Mouse (Mus musculus) E14TG2a.4 (cell line): ENCODE results near the gene Ccdc88c.
A peak's percentile ranks its signal among the peaks of the same experiment; 100 is the strongest.

ENCODE experiments used
- H3K27me3 ChIP-seq: 2 replicates; pipeline ENCODE4 v1.6.1; 2014; ENCODE audit warnings: low read length, control low read depth; ENCODE audit not compliant: insufficient read depth
- H3K36me3 ChIP-seq: 2 replicates; pipeline ENCODE4 v1.6.1; 2014; ENCODE audit warnings: low read length, control low read depth; ENCODE audit not compliant: insufficient read depth
- H3K4me1 ChIP-seq: replicated peaks from 2 replicates; pipeline ENCODE4 v1.6.1; 2014; ENCODE audit warnings: low read depth, low read length, control low read depth
- H3K4me3 ChIP-seq: replicated peaks from 2 replicates; pipeline ENCODE4 v1.5.1; 2014; ENCODE audit warnings: mild to moderate bottlenecking, low read length
- H3K9me3 ChIP-seq: 2 replicates; pipeline ENCODE4 v1.6.1; 2014; ENCODE audit warnings: low read length, control low read depth
- CTCF ChIP-seq: conservative IDR thresholded peaks from 2 replicates; pipeline ENCODE4 v1.5.1; 2014; ENCODE audit warnings: low read length
- NANOG ChIP-seq: IDR thresholded peaks from 2 replicates; pipeline ENCODE4 v1.6.1; 2014; ENCODE audit warnings: borderline replicate concordance, low read length, mixed read lengths
- POU5F1 ChIP-seq: IDR thresholded peaks from 2 replicates; pipeline ENCODE4 v1.6.1; 2014; ENCODE audit warnings: low read length, borderline replicate concordance

Gene Ccdc88c

DNA sequence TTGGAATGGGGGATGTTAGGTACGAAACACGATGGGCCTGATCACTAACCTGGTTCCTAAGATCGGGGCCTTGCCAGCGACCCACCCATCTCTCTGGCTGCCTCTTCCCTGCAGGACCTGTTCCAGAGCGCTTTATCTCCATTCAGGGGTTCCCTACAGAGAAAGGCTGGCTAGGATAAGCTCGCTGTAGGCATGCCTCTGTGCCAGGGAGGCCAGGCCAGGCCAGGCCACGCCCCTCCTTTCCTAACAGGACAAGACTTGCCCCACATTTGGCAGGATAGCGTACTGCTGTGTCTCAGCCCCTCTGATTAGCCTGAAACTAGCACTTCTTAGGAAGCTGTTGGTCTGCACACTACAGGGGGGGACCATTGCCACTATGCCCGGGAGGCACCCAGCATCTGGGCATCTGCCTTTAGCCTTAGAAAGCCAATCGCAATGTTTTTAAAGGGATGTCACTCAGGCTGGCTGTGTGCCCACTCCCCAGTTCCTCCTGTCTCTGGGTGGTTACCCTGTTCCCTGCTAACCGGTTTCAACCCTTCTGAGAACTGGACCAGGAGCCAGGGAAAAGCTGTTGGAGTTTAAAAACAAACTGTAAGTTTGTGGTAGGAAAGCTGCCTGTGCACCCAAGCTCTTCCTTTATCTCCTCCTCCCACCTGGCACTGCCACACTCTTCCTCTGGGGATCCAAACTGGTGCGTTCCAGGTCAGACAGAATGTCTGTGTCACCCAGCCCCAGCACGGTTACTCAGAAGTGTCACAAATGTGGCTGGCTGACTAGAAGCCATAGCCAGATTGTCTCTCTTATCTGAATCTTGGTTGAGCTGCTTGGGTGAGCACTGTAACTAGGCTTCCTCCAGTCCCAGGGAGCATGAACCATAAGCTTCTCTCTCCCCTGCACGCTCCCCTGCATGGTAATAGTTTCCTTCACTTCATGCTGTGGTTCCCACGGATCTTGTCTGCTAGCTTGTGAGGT is 69.9 kb downstream of the Ccdc88c start:
- no peak overlapping the region for H3K4me3 ChIP-seq

DNA sequence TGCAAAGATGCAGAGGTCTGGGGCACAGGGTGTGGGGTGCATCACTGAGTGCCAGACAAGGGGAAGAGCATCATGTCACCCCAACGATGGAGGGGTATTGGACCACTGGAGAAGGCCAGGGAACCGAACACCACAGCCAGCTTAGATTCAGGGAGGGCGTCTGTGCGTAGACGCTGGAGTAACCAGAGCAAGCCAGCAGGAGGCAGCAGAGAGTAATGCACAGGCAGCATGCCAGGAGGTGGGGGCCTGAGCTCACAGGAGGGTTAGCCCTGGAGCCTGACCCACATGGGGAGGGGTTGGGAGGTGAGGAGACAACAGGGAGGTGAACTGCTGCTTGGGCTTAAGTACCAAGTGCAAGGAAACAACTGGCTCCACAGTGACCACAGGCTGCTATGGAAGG is 70.8 kb downstream of the Ccdc88c start:
- Histone ChIP-seq H3K4me1 (peaks cover 44% of the 10 kb centered on the region), H3K4me3 (no peak overlapping the region), H3K27me3 (no peaks in the 10 kb centered on the region), H3K36me3 (peaks cover 89% of the 10 kb centered on the region), H3K9me3 (no peaks in the 10 kb centered on the region)
- TF ChIP-seq CTCF (peak; percentile 97), NANOG (no peak)

More for the DNA sequence above, 69.9 kb downstream of the Ccdc88c start:
- Histone ChIP-seq H3K4me1 (peaks cover 42% of the 10 kb centered on the region), H3K36me3 (peaks cover 82% of the 10 kb centered on the region), H3K27me3 (no peaks in the 10 kb centered on the region), H3K9me3 (no peaks in the 10 kb centered on the region)
- TF ChIP-seq POU5F1 (no peak), NANOG (no peak), CTCF (no peak)

DNA sequence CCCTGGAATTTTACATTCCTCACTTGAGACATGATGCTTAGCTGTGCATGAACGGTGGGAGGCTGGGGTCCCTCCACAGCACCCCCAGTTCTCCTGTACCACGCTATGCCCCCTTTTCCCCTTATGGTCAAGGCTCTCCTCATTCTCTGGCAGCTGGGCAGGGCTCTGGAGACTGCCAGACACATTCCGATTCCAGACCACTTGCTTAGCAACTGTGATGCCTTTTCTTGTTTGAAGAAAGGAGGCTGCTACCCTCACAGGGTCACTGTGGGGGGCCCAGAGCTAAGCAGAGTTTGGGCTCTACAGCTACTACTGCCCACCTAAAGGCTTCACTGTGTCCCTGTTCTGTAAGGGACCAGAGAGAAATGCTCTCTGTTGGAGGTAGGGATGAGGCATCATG is 71.6 kb downstream of the Ccdc88c start:
- no peaks in the 10 kb centered on the region for H3K9me3 ChIP-seq
- no peaks in the 10 kb centered on the region for H3K27me3 ChIP-seq
- peaks cover 88% of the 10 kb centered on the region for H3K36me3 ChIP-seq
- H3K4me1 ChIP-seq, result peaks cover 45% of the 10 kb centered on the region
- H3K4me3 ChIP-seq, result no peak overlapping the region
- TF ChIP-seq CTCF, result no peak
- TF ChIP-seq NANOG, result no peak
- TF ChIP-seq POU5F1, result no peak

DNA sequence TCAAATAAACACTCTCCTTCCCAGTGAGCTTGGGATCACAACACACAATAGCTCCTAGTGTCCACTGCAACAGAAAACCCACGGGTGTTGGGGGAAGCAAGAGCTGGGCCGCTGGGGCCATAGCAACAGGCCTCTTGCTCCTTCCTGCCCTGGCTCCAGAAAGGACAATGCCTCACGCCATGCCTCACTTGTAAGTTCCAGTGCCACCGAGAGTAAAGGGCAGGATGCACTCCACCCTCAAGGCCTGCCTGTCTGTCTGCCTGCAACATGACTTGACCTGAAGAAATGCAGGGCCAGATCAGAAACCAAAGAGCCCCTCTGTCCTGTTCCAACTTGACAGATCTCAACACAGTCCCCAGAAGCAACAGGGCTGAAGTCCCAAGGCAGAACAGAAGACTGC is 72.0 kb downstream of the Ccdc88c start:
- Histone ChIP-seq H3K27me3 (no peaks in the 10 kb centered on the region), H3K36me3 (peaks cover 85% of the 10 kb centered on the region), H3K4me3 (no peak overlapping the region), H3K4me1 (peaks cover 48% of the 10 kb centered on the region), H3K9me3 (no peaks in the 10 kb centered on the region)
- no peak for TF ChIP-seq POU5F1
- TF ChIP-seq NANOG, result no peak
- TF ChIP-seq CTCF, result no peak

DNA sequence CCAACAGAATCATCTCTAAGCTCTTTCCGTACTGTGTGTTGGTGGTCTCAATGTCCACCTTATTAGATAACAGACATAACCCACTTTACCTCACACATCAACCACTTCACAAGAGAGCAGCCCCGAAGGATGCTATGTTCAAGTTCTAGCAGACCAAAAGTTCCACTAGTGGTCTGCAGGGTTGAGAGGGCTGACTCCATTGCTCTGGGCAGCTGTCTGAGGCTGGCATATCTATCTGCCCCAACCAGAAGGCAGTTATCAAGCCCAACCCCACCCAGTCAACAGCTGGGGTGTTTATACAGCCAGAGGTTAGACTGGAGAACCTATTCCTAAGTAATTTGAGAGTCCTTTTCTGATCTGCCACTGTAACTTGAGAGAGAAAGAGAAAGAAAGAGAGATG is 72.8 kb downstream of the Ccdc88c start:
- Histone ChIP-seq H3K27me3 (no peaks in the 10 kb centered on the region), H3K36me3 (peaks cover 87% of the 10 kb centered on the region), H3K4me1 (peaks cover 51% of the 10 kb centered on the region), H3K9me3 (no peaks in the 10 kb centered on the region), H3K4me3 (no peak overlapping the region)
- TF ChIP-seq POU5F1 (no peak), NANOG (no peak), CTCF (no peak)

DNA sequence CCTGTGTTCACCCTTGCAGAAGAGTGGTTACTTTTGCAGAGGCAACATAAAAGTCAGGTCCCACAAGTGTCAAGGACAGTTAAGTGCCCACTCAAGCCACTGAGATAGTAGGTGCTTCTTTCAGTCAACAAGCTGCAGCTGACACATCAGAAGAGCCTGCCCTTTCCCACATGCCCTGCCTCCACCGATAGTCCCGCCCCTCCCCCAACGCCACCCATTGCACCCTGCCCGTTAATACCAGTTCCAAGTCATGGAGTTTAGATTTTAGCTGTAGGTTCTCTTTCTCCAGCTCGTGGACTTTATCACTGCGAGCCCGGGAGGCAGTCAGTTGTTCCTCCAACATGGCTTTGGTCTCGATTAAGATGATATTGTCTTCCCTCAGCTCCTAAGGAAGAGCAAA is 74.9 kb downstream of the Ccdc88c start:
- no peaks in the 10 kb centered on the region for H3K9me3 ChIP-seq
- no peak overlapping the region for H3K4me3 ChIP-seq
- peaks cover 88% of the 10 kb centered on the region for H3K36me3 ChIP-seq
- H3K27me3 ChIP-seq, result no peaks in the 10 kb centered on the region
- no peak for TF ChIP-seq CTCF
- TF ChIP-seq NANOG, result no peak
- TF ChIP-seq POU5F1, result no peak
- peaks cover 55% of the 10 kb centered on the region for H3K4me1 ChIP-seq

DNA sequence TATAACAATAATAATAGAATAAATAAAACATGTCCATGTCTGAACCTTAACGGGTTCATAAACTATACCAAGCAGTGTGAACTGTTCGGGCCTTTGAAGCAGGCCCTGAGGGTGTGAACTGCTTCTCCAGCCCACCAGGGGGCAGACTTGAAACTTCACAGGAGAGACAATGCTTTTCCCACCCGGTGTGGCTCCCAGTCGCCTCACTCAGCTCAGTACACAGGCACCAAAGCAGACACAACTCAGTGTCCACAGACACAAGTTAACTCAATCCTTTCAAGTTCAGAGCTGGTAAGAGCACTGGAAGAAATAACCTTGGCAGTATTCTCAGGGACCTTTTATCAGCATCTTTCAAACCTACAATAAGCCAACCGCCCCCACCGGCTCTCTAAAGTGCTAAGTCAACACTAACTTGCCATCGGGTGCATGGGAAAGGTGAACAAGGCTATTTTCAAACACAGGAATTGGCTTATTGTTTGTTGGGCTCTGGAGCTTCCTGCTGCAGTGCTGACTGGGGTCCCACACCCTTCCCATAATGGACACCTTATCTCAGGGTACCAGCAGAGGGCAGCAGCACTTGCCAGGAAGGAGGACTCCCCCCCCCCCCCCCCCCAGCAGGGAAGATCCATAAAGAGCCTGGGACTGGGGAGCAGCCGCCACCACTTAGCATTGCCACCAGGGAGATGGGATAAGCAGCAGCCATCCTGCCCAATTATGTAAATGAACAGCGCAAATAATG is 76.5 kb downstream of the Ccdc88c start:
- no peak for TF ChIP-seq NANOG
- TF ChIP-seq CTCF, result peak; percentile 45
- Histone ChIP-seq H3K36me3 (peaks cover 94% of the 10 kb centered on the region), H3K27me3 (no peaks in the 10 kb centered on the region), H3K4me1 (peaks cover 56% of the 10 kb centered on the region), H3K9me3 (no peaks in the 10 kb centered on the region), H3K4me3 (no peak overlapping the region)

DNA sequence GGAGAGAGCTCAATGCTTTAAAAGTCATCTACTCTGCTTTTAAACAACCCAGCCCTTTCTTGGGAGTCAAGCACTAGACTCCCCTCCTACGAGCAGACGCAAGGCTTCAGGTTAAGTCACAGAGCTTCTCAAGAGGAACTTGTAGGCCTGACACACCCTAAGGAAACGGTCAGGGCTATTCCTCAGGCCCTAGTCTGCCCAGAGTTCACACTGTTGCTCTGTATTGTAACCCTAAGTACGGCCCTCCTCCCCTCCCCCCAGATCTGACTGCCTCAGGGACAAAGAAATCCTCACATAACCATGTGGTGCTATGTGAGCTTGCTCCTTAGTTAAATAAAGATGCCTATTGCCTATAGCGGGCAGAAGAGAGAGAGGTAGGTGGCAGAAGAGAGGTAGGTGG is 79.7 kb downstream of the Ccdc88c start:
- peaks cover 70% of the 10 kb centered on the region for H3K4me1 ChIP-seq
- H3K36me3 ChIP-seq, result peaks cover 94% of the 10 kb centered on the region
- H3K9me3 ChIP-seq, result no peaks in the 10 kb centered on the region
- TF ChIP-seq NANOG (no peak), POU5F1 (no peak), CTCF (no peak)
- no peak overlapping the region for H3K4me3 ChIP-seq
- H3K27me3 ChIP-seq, result no peaks in the 10 kb centered on the region
